Mouse (Mus musculus): ENCODE results near the gene Slc4a5. TPM values are rescaled to one million over a fixed set of nuclear protein-coding genes. Genes with fewer than 3 reads are reported as not detected.

The Slc4a5 gene
- polyA plus RNA-seq, 1 experiment from 2014 or later: 0.41 TPM

DNA sequence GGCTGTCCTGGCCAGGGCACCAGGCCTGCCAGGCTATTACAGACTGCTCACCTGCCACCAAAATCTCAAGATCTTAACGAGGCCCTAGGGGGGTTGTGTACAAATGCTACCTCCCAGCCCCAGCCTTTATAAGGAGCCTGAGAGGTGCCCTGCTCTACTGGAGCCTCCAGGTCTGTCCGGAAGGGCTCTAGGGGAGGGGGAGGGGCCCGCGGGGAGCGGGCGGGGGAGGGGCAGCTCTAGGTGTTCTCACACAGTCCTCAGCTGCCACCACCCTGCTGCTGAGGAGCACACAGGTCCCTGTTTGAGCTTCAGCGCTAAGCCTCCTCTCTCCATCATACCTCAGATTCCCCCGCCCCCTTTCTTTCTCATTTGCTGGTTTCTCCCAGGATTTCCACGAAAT, 17.5 kb downstream of the Slc4a5 start:
- peak overlapping the region; percentile 2; the same call in 1 of the 2 replicates for H3K4me3 ChIP-seq
- H3K9ac ChIP-seq: no peak overlapping the region
- WGBS: 0% methylated on average over 9 of the region's 9 CpGs
- no peaks in the 10 kb centered on the region for H3K9me3 ChIP-seq
- no peak overlapping the region for H3K27ac ChIP-seq
- peak overlapping the region; percentile 25 for H3K4me2 ChIP-seq
- no peak for ATAC-seq (replicated peaks)
- H3K27me3 ChIP-seq (replicated peaks): peaks cover 21% of the 10 kb centered on the region
- no peaks in the 10 kb centered on the region for H3K36me3 ChIP-seq (replicated peaks)
- peaks cover 11% of the 10 kb centered on the region; the same call in 1 of the 2 replicates for H3K4me1 ChIP-seq

DNA sequence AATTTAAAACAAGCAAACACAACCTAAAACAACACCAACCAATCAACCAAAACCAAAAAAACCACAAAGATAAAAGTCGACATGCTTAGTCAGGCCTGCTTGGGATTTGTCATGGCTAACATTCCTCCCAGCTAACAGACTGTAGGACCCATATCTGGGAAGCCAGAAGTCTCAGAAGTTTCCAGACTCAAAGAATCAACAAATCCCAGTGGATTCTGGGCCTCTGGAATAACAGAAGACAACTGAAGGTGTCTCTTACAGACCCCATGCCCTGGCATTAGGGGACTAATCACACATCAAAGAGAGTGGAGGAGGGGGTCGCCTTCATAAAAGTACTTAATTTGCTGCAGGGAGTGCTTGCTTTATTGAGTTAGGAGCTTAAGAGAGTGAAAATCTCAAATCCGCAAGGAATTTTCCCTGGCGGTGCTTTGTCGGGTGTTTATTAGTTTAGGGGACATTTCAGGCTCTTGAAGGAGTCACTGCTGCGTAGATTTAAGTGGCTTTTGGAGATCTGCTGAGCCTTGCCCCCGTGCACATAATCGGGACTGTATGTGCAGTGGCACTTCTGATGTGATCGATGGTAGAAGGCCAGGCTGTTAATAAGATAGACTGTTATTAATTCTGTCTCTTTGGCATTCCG, 24.9 kb downstream of the Slc4a5 start:
- no peak for ATAC-seq (replicated peaks)
- Histone ChIP-seq H3K9ac (no peak overlapping the region), H3K27me3 (replicated peaks) (peaks cover 7% of the 10 kb centered on the region), H3K27ac (no peak overlapping the region), H3K4me1 (peaks cover 6% of the 10 kb centered on the region; the same call in 1 of the 2 replicates), H3K4me2 (no peak overlapping the region), H3K9me3 (no peaks in the 10 kb centered on the region), H3K36me3 (replicated peaks) (no peaks in the 10 kb centered on the region), H3K4me3 (no peak overlapping the region)
- 23% methylated on average over 10 of the region's 10 CpGs for WGBS

DNA sequence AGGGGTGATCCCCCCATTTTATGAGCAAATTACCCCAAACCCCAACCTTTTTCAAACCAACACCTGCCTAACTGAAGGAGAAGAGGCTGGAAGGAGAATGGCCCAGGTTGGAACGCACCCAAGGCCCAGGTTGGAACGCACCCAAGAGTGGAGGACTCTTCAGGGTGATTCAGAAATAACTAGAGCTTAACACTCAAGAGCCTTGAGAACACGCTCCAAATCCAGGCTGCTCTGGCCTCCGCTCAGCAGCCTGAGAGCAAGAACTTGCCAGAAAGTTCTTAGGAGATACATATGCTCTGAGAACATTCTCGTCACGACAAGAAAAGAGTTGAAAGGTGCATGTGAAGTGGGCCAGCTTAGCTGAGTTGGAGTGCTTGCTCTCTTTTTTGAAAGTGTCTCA, 25.5 kb downstream of the Slc4a5 start:
- no peak for ATAC-seq (replicated peaks)
- Histone ChIP-seq H3K27ac (no peak overlapping the region), H3K9me3 (no peaks in the 10 kb centered on the region), H3K36me3 (replicated peaks) (no peaks in the 10 kb centered on the region), H3K27me3 (replicated peaks) (peaks cover 7% of the 10 kb centered on the region), H3K4me1 (peaks cover 6% of the 10 kb centered on the region; the same call in 1 of the 2 replicates), H3K4me3 (no peak overlapping the region), H3K9ac (no peak overlapping the region), H3K4me2 (no peak overlapping the region)
- 76% methylated on average over 6 of the region's 6 CpGs for WGBS

DNA sequence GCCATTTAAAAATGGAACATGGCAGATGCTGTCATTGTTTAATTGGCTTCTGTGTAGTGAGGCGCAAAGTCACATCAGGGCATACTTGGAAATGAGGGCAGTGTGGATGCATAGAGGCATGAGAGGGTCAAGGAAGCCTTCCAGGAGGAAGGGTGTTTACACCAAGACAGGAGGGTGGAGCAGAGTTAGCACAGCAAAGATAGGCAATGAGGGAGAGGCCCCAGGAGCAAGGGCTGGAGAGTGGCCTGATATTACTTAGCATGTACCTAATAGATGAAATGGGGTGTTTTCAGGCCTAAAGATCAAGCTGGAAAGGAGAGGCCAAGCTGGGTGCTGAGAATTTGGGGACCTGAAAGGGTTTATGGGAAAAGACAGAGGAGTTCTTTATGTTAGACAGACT, 26.4 kb downstream of the Slc4a5 start:
- Histone ChIP-seq H3K27ac (no peak overlapping the region), H3K4me3 (no peak overlapping the region), H3K27me3 (replicated peaks) (peaks cover 2% of the 10 kb centered on the region; the same call in 1 of the 2 replicates), H3K4me2 (no peak overlapping the region), H3K9ac (no peak overlapping the region), H3K4me1 (peaks cover 6% of the 10 kb centered on the region; the same call in 1 of the 2 replicates), H3K9me3 (no peaks in the 10 kb centered on the region), H3K36me3 (replicated peaks) (no peaks in the 10 kb centered on the region)
- WGBS: 91% methylated on average over 1 of the region's 1 CpGs
- no peak for ATAC-seq (replicated peaks)

DNA sequence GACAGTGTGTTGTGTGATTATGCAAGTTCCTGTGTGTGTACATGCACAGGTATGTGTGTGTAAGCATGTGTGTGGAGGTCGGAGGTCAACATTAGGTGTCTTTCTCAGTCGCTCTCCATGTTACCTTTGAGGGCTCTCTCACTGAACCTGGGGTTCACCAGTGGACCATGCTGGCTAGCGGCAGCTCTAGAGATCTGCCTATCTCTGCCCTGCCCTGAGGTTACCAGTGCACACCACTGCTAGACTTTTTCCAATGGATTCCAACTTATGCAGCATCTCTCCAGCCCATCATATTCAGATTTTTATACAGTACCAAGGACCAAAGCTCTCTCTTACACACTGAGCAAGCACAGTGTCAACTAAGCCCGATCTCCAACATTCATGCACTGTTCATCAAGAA, 27.1 kb downstream of the Slc4a5 start:
- H3K36me3 ChIP-seq (replicated peaks): no peaks in the 10 kb centered on the region
- no peak overlapping the region for H3K4me2 ChIP-seq
- 0 out of 2 replicates have a peak, but pooled peaks cover 2% of the 10 kb centered on the region for H3K27me3 ChIP-seq (replicated peaks)
- no peak overlapping the region for H3K9ac ChIP-seq
- peaks cover 6% of the 10 kb centered on the region; the same call in 1 of the 2 replicates for H3K4me1 ChIP-seq
- no peak overlapping the region for H3K4me3 ChIP-seq
- no peak for ATAC-seq (replicated peaks)
- 91% methylated on average over 4 of the region's 4 CpGs for WGBS
- no peak overlapping the region for H3K27ac ChIP-seq
- H3K9me3 ChIP-seq: no peaks in the 10 kb centered on the region

DNA sequence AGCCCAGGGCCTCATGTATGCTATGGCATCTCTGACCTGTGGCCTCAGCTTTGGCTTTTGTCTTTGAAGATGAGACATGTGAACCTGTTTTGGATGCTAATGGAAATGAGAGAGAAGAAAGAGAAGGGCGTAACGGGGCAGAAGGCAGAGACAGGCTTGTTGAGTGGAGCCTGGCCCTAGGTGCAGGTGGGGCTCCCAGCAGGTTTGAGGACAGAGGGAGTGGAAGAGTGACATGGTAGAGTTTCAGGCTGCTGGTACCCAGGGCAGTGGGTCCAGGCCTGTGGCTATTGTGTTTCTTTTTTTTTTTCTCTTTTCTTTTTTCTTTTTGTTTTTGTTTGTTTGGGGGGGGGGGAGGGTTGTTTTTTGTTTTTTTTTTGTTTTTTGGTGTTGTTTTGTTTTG, 27.5 kb downstream of the Slc4a5 start:
- 94% methylated on average over 2 of the region's 2 CpGs for WGBS
- Histone ChIP-seq H3K27me3 (replicated peaks) (0 out of 2 replicates have a peak, but pooled peaks cover 2% of the 10 kb centered on the region), H3K4me2 (no peak overlapping the region), H3K9me3 (no peaks in the 10 kb centered on the region), H3K36me3 (replicated peaks) (no peaks in the 10 kb centered on the region), H3K4me3 (no peak overlapping the region), H3K27ac (no peak overlapping the region), H3K9ac (no peak overlapping the region), H3K4me1 (peaks cover 6% of the 10 kb centered on the region; the same call in 1 of the 2 replicates)
- ATAC-seq (replicated peaks): no peak

DNA sequence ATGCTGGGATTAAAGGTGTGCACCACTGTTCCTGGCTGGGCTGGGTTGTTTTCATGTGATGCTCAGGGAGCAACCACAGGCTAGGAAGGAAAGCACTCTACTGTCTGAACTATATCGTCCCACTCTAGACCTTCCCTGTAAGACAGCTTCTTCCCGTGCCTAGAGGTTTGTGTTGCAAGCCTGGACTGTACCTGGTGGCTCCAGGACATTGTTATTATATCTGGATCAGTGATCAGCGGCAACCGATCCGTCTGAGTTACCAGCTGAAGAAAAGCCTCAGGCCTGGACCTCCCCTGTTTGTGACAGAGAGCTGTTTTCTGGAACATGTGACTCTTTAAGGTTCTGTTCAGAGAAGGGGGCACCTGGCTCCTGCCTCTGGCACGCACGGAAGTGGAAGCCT, 34.6 kb downstream of the Slc4a5 start:
- H3K27ac ChIP-seq: no peak overlapping the region
- no peaks in the 10 kb centered on the region for H3K27me3 ChIP-seq (replicated peaks)
- no peak for ATAC-seq (replicated peaks)
- no peak overlapping the region for H3K4me3 ChIP-seq
- 50% methylated on average over 7 of the region's 7 CpGs for WGBS
- H3K9me3 ChIP-seq: no peaks in the 10 kb centered on the region
- H3K9ac ChIP-seq: no peak overlapping the region
- no peaks in the 10 kb centered on the region for H3K4me1 ChIP-seq
- H3K4me2 ChIP-seq: no peak overlapping the region
- H3K36me3 ChIP-seq (replicated peaks): no peaks in the 10 kb centered on the region

DNA sequence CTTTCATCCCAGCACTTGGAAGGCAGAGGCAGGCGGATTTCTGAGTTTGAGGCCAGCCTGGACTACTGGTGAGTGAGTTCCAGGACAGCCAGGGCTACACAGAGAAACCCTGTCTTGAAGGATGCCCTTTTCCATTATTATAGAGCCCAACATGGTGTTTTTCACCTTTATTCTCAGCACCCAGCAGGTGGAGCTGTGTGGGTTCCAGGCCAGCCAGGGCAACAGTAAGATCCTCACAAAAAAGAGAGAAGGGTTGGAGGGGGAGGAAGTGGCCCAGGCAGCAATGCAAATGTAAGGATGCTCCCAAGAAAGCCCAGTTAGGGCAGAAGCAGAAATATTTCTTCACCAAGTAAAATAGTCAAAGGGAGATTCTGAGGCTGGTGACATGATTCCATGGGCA, 44.9 kb downstream of the Slc4a5 start:
- Histone ChIP-seq H3K9ac (no peak overlapping the region), H3K4me3 (no peak overlapping the region), H3K27me3 (replicated peaks) (no peaks in the 10 kb centered on the region), H3K9me3 (no peaks in the 10 kb centered on the region), H3K4me1 (peaks cover 14% of the 10 kb centered on the region), H3K36me3 (replicated peaks) (no peaks in the 10 kb centered on the region), H3K27ac (no peak overlapping the region), H3K4me2 (no peak overlapping the region)
- no peak for ATAC-seq (replicated peaks)
- 96% methylated on average over 1 of the region's 1 CpGs for WGBS

DNA sequence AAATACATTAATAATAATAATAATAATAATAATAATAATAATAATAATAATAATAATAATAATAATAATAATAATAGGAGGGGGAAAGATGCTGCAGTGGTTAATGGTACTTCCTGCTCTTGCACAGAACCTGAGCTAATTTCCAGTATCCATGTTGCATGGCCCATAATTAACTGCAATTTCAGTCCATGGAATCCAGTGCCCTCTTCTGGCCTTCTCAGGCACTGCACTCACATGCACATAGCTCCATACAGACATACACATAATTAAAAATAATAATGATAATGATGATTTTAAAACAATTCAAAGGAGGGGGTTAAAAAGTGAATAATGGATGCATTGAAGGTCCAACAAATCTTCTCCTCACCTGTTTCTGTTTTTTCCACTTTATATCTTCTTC, 45.6 kb downstream of the Slc4a5 start:
- no peak overlapping the region for H3K4me3 ChIP-seq
- H3K9me3 ChIP-seq: no peaks in the 10 kb centered on the region
- no peak for ATAC-seq (replicated peaks)
- no peak overlapping the region for H3K27ac ChIP-seq
- peaks cover 14% of the 10 kb centered on the region for H3K4me1 ChIP-seq
- no peaks in the 10 kb centered on the region for H3K27me3 ChIP-seq (replicated peaks)
- H3K9ac ChIP-seq: no peak overlapping the region
- H3K36me3 ChIP-seq (replicated peaks): no peaks in the 10 kb centered on the region
- no peak overlapping the region for H3K4me2 ChIP-seq

DNA sequence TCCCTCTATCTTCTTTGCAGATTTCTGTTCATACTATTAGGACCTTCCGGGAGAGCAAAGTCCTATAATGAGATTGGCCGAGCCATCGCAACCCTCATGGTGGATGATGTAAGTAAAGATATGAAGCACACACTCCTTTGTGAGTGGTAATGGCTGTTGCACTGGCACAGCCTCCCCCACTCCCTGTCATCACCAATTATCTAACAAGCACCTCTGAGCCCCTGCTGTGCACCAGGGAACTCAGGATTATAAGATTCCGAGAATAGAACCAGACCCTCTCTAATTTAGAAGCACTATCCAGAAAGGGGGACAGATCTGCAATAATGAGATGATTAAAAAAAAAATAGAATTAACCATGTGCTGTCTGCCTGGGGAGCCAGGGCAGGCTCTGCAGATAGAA, 46.0 kb downstream of the Slc4a5 start:
- Histone ChIP-seq H3K9ac (no peak overlapping the region), H3K36me3 (replicated peaks) (no peaks in the 10 kb centered on the region), H3K27ac (no peak overlapping the region), H3K9me3 (no peaks in the 10 kb centered on the region), H3K27me3 (replicated peaks) (no peaks in the 10 kb centered on the region), H3K4me2 (no peak overlapping the region), H3K4me1 (peaks cover 14% of the 10 kb centered on the region), H3K4me3 (no peak overlapping the region)
- ATAC-seq (replicated peaks): no peak
- WGBS: 63% methylated on average over 4 of the region's 4 CpGs

DNA sequence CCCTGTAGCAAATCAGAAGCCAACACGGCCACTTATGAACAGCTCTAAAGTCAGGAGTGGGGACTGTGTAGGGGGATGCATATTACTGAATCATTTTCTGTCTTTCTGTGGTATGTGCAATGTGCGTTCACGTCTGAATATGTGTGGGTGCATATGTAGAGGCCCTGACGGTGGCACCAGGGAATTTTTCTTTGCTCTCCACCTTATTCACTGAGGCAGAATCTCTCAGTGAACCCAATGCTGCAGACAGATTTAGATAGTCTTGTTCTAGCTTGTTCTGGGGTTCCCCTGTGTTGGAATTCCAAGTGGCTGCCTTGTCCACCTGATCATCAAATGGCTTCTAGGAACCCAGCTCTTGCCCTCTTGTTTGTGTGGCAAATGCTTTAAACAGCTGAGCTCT, 48.0 kb downstream of the Slc4a5 start:
- H3K9me3 ChIP-seq: no peaks in the 10 kb centered on the region
- peaks cover 14% of the 10 kb centered on the region for H3K4me1 ChIP-seq
- peak overlapping the region; percentile 86 for H3K27ac ChIP-seq
- no peak for ATAC-seq (replicated peaks)
- no peak overlapping the region for H3K9ac ChIP-seq
- no peak overlapping the region for H3K4me3 ChIP-seq
- no peaks in the 10 kb centered on the region for H3K27me3 ChIP-seq (replicated peaks)
- H3K36me3 ChIP-seq (replicated peaks): no peaks in the 10 kb centered on the region
- 63% methylated on average over 4 of the region's 4 CpGs for WGBS
- H3K4me2 ChIP-seq: peak overlapping the region; percentile 54

DNA sequence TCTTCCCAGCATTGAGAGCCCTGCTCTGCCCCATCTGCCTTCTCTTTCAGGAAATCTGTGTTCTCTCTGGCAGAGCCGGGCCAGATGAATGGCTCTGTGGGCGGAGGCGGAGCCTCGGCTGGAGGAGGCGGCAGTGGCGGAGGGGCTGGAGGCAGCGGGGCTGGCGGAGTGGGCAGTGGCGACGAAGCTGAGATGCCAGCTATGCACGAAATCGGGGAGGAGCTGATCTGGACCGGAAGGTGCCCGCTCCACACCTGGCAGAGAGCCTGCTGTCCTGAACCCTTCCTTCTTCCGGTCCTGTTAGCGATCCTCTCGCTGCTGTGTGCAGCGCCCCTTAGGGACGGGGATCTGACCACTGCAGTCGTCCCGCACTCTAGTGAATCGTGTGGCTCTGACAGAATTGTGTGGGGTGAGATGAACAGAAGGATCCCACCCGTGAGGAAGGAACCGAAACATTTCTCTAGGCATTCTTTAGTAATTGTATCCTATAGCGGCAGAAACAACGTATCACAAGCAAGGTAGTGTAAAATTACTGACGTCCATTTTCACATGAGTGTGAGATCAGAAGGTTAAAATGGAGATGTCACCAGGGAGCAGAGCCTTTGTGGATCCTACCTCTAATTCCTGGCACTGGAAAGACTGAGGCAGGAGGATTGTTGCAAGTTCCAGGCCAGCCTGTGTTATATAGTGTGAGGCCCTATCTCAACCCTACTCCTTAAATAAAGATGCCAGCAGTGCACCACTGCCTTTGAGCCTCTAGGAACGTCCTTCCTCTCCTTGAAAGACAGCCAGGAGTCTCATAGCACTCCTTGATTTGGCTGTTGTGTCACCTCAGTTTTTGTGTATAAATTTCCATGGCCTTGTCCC, 48.7 kb downstream of the Slc4a5 start:
- no peaks in the 10 kb centered on the region for H3K9me3 ChIP-seq
- H3K4me1 ChIP-seq: peaks cover 14% of the 10 kb centered on the region
- peak overlapping the region; percentile 86 for H3K27ac ChIP-seq
- H3K4me2 ChIP-seq: peak overlapping the region; percentile 54
- no peaks in the 10 kb centered on the region for H3K27me3 ChIP-seq (replicated peaks)
- H3K4me3 ChIP-seq: peak overlapping the region; percentile 42
- 1% methylated on average over 28 of the region's 28 CpGs for WGBS
- peak; percentile 96 for ATAC-seq (replicated peaks)
- no peaks in the 10 kb centered on the region for H3K36me3 ChIP-seq (replicated peaks)
- H3K9ac ChIP-seq: peak overlapping the region; percentile 45

All from midbrain, embryonic 15.5 days (tissue).